Mouse (Mus musculus) frontal cortex, postnatal 10 days (tissue): ENCODE data around the gene Dnah14.

Experiments used
- DNase-seq, 2 experiments: peaks; one replicate each; pipeline ENCODE4 v3.0.0; 2022; ENCODE audit warnings: low spot score in 2 of 2, mixed read lengths in 1 of 2

Gene Dnah14

DNA sequence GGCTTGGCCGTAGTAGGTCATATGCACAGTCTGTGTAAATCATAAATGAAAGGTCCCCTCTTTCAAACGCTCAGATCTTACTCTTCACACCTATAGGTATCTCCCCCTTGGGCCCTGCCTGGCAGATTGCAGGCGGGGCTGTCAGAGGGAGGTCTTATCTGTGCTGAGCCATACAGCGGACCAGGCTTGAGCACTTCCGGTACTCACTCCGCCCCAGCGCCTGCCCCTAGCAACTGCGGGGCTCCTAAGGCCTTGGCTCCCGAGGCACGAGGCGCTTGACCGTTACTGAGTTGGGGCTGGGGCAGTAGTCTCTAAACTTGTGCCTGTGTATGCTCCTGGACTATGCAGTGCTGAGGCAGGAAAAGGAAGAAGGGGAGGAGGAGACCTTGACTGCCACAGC is at the start of gene Dnah14:
TSS of gene Dnah14 (plus strand) at position 238 of the 400 bp plus-strand sequence.
- DNase-seq = no peak

DNA sequence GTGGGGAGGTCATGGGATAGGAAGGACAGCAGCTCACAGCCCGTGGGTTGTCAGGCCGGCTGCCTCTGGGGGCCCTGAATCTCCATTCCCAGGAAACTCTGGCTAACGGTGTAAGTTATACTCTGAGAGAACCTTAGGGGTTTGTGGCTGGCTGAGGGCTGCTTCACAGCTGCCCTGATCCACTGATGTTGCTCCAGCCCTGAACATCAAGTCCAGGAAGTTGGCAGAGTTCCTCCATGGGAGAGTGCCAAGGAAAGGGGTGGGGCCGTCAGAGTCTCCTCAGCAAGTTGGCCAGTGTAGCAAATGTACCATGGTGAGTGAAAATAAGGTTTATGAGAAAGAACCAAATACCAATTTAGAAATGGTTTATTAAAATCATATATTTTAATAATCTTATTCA is 47.0 kb upstream of the Dnah14 start:
- DNase-seq = peak; percentile 49 to 52

DNA sequence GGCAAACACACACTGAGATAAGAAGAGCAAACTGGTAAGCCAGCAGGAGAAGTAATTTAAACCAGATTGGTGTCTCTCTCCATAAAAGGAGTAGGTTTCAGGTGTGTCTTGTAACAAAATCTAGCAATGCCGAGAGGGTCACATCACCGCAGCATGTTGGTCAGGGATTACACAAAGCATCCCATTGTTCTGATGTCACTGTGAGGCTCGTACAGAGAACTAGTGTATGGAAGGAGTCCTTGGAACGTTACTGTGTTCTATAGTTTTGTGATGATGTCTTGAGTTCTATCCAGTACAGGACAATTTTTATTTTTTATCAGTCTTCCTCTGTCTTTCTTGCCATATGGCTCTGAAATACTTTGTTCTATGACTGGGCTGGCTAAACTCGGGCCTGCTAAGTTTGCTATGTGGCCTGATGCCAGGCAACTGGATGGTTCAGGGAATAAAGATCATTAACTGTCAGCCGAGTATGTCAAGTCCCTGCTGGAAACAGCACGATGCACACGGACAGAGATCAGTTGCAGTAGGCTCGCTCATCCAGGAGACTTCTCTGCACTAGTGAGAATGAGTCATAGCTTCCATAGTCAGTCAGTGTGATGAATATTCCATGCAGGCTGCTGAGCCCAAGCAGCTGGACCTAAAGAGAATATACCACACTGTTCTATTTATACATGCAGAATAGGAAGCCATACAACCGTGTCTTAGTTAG is 41.0 kb upstream of the Dnah14 start:
- no peak for DNase-seq

DNA sequence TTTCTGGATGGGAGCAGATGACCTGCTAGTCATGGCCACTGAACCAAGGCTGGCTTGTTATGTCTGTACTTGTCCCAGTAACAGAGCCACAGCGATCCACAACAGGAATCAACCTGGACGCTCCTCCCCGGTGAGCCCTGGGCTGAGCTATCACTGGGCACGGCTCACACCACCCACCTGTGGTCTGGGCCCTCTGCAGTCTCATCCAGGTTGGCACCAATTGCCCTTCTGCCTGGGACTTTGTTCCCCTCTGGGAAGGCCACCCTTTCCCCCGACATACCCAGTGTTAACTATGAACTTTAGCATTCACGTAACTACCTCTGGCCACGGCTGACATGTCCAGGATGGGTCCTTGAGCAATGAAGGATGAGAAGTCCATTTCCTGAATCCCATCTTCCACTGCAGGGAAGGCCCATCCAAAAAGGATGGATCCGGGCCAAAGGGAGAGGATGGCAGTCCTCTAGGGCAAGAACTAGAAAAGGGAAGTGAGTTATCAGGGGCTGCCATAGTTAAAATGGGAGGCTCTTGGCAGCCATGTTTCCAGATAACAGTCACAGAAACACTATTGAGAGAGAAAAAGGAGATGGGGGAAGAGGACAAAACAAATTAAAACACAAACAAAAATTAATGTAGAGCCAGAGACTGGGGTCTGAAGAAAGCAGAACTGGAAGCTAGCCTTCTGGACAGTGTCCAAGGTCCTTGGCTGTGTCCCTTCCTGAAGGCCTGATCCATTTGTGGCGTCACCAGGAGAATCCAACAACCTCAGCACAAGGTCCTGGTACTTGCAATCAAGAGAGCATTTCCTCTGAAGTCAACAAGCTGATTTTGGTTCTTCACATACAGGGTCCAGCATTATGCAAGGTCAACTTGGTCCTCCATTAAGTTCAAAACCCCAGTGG is 38.5 kb upstream of the Dnah14 start:
- DNase-seq = no peak

DNA sequence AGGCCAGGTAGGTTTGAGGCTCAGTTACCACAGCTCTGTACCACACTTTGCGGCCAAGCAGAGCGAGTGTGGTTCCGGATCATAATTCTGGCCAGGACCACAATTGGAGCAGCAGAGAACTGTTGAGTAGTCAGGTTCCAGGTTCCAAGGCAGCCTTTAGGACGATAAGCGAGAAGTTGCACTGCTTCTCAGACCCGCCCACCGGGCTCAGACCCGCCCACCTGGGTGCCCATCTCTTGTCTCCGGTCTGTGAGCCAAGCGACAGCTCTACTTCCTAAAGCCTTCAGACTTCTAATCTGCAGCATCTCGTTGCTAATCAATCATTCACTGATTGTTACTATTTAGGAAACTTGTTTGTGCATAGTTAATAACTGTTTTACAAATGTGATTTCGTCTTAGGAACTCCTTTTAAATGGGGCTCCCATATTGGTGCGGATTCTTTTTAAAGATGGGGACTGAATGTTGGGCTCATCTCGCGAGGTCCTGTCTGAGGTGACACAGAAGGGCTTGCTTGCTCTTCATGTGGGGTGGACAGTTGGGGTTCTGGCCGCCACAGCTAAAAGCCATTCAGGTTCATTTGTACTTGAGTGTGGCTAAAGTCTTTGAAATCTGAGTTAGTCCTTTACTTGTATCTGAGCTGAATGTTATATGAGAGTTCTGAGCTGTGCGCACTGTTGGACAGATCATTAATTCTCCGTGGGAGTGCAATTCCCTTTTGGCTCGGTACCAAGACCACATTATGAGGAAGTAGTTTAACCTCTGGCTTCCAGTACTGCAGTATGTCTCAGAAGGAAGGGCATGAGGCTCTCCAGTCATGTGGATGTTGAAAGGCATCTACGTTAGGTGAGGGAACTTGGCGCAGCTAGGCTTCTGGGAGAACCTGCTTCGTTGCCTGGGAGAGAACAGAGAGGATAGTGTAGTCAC is 36.3 kb upstream of the Dnah14 start:
- DNase-seq = no peak

DNA sequence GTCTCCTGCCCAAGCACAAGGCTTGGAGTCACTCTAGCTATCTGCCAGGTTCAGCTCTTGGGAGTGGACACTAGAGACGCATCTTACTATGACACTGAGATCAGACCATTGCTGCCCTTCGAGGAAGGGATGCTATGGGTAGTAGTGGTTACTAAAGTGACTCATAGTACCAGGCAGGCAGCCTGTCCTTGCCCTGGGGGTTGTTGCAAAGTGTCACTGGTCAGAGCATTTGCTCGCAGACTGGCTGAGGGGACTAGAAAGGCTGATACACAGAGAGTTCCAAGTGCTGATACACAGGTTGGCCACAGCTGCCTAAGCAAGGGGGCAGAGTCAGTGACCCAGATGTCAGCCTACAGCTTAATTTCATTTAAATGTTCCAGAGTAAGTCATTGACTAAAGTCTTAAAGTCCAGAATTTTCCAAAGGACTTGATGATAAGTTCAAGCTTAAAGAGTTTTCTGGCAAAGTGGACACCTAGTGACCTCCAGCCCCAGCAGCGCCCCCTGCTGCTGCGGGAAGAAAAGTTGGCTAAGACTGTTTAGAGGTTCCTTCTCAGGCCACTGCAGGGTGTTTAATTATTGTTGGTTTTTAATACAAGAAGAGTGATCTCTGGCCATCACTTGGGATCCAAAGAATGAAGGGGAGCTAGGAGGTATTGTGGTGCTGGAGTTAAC is 32.5 kb upstream of the Dnah14 start:
- no peak for DNase-seq

DNA sequence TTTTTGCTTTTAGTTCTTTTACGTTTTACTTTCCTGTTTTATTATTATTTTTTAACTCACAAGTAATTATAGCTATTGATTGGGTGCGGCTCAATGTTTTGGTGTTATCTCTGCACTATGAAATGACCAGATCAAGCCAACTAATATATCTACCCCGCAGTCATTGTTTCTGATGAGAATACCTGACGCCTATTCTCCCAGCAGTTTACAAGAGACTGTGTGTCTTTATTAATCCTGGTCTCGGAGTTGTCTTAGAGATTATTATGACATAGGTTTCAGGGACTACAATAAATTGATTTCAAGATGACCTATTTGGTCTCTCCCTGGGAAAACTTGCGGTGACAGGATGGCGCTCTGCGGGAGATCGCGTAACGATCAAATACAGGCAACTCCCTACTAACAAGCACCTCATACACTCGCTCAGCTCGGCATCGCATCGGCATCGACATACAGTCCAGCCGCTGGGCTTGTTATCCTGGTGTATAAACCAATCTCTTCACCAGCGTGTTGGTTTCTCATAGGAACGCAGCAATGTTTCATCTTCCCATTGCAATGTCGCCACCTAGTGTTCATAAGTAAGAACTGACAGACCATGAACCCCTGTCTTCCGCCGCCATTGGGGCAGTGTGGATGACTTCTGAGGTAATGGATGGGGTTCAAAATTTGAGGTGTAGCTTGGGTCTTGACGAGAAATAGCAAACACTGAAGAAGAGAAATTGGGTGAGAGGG is 31.2 kb upstream of the Dnah14 start:
- DNase-seq = peak; percentile 44 to 63

DNA sequence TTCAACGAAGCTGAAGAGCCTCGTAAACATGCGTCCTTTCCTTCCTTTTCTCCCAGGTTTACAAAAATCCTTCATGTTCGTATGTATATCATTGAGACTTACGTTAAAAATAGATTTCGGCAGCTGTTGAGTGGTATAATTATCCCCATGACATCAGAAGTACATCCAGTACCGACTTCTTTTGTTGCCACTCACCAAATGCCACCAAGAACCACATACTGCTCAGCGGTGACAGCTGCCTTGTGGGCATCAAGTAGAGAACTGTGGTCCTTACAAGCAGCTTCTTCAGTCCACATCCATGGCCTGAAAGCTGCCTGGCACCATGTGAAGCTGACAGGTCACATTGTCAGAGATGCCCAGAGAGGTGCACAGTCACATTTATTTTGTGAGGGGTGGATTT is 26.4 kb upstream of the Dnah14 start:
- no peak for DNase-seq

DNA sequence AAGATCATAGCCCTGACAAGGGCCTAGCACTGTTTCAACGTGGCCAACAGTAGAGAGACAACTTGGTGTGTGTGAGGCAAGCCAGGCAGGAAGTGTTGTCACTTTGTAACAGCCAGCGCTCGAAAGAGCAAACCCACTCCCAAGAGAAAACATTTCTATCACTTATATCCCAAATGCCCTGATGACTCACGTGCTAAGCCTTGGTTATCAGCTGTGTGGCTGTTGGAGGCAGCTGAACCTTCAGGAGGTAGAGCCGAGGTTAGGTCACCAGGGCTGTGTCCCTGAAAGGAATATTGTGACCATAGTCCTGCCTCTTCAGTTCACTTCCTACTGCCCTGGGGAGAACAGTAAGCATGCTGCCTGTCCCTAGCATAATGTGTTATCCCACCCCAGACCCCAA is 25.5 kb upstream of the Dnah14 start:
- no peak for DNase-seq

DNA sequence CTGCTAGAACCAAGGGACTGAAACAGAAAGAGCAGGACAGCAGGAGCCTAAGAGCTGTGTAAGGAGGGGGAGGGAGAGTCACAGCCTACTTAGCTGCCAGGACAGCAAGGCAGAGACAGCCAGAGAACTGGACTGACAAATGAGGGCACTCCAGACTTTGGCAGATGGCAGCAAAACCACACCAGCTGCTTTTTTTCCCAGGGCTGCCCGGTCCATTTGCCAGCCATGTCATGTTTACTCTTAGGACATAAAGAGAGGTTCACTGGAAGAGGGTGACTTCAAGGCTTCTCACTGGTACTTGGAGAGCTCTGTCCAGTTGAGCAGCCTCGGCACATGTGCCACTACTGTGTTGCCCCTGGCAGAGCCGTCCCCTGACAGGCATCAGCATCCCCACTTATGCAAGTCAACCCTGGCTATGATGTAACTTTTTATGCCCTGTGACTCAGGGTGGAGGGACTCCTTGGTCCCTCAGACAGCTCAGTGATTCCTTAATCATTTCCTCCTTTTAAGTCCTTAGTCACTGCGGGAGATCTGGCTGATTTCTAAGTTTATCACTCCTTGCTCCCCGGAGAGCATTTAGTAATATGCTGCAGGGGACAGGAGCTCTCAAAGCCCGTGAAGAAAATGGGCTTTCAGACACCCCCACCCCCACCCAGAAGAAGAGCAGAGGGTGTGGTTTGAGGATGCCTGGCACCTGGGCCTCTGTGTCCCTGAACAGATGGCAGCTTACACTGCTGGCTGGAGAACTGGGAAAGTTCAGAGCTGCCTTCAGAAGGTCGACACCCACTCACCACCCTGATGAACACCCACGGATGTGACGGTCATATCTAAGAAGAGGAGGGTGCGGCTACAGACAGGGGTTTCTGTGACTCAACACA is 23.6 kb upstream of the Dnah14 start:
- no peak for DNase-seq

DNA sequence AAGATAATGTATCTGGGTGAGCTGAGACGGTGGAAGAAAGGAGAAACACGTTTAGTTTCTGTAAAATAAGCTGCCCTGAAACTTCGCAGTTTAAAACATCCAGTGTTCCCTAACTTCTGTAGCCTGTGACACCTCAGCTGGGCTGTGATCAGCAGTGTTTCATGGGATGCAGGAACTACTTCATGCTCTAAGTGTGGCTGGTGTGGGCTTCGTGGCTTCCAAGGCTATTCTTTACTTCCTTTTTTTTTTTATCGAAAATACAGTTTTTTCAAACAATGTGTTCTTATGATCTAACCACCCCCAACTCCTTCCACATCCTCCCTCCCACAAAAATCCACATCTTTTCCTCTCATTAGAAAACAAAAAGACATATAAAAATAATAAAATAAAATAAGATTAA is 20.9 kb upstream of the Dnah14 start:
- DNase-seq = no peak

DNA sequence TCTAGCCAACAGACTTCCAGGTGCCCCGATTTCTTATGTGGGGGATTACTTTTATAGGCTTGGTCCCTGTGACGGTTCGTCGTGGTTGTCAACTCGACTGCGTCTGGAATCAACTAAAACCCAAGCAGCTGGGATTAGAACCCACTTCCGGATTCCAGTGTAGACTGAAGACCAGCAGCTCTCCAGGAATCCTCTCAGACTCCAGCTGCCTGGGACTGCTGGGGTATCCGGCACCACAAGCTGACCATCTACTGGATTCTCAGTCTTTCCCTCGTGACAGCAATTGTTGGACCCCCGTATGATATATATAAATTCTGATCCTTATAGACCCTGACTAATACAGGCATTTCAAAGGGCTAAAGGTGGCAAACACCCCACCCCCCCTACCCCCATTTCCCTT is 16.7 kb upstream of the Dnah14 start:
- no peak for DNase-seq

DNA sequence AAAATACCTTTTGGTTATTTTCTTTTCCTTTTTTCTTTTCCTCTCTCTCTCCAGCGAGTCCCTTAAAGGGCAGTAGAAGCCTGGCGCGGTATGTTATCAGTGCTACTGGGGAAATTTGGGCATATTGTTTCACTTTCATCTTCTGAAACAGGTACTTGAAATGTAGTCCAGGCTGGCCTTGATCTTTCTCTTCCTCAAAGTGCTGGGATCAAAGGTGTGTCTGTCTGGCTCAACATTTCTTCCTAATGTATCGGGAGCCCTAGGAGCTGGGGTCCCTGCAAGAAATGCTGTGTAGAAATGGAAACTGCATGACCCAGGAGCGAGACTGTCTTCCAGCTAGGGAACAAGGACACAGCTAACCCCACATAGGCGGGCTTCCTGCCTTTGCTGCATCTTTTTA is 16.0 kb upstream of the Dnah14 start:
- DNase-seq = no peak

DNA sequence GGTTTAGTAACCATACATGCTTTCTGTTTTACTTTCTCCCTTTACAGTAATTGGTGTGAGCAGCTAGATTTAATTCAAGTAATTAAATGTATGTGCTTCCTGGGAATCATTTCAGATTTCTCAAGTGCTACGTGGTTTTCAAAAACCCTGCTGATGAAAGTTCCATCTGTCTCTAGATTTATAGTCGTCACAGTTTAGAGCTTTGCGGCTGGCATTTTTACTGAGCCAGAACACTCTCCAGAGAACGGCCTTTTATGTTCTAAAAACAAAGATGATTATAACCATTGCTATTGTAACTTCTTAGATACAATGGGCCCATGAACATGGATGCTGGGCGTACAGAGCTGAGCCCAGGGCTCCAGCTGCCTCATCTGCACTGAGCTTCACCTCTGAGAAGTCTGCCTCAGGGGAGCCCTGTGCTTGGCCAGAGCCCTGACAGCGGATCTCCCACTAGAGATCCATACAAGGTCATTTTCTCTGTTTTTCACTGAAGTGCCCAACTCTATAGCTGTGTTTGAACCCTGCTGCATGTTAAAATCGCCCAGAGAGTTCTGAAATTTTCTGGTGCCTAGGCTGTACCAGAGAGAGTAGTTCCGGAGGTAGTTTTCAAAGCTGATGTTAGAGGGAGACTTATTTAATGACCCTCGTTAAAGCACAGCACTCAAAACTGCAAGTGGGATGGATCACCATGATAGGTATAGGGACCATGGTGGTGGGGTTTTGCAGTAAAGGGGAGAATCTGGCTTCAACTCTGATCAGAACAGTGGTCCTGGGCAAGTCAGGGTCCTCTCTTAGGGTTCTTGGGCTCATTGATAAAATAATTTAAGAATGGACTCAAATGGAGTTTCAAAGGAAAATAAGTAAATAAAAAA is 15.2 kb upstream of the Dnah14 start:
- no peak for DNase-seq

DNA sequence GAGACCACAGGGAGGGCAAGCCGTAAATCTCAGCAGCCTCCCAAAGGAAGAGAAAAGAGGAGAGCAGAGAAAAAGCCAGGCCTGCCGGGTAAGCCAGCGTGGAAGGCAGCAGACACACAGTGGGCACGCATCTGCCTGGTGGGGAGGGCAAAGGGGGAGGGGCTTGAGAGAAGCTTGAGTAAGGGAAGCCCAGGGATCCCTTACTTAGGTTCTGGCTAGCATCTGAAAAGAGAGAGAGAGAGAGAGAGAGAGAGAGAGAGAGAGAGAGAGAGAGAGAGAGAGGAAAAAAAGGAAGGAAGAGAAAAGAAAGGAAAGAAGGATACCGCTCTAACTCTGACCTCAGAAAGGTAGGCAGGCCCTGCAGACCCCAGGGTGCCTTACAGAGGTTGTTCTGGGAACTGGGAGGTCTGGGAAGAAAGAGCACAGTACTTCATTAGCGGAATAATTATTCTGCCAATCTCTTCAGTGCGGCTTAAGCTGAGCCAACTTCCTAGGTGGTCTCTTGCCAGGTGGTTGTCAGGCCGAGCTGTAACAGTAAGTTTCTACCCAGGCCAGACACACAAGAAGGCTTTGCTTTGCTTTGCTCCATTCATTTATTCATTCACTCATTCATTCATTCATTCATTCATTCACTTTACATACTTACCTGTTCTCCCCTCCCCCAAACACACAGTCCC is 14.5 kb upstream of the Dnah14 start:
- no peak for DNase-seq

DNA sequence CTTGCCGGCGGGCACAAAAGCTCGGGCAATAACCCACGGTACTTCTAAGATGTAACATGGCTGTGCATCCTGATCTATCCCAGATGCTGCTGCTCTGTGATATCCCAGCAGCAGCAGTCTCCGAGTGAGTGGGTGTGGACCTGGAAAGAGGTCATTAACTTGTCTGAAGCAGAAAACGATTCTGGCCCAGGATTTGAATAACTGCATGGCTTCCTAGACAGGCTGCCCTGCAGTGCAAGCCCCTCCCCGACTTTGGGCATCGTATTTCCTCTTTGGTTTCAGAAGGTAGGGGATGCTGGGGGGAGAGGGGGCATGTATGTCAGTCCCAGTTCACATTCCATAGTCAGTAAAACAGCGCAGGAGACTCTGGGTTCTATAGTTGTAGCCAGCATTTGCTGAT is 6.9 kb upstream of the Dnah14 start:
- no peak for DNase-seq

DNA sequence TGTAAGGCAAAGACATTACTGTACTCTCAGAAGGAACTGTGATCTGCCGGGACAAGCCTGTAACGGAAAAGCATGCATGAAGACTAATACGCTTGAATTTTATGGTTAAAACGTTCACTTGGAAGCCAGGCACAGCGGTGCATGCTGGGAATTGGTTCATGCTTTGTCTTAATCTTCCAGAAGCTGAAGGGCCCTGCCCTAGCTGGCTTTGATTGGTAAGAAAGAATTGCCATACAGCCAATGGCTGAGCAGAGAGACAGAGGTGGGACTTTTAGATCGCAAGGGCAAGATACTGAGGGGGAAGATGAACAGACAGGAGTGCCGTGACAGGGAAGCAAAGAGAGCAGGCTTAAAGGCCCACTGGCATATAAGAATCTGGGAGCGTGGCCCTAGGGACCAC is 6.8 kb downstream of the Dnah14 start:
- DNase-seq = no peak

DNA sequence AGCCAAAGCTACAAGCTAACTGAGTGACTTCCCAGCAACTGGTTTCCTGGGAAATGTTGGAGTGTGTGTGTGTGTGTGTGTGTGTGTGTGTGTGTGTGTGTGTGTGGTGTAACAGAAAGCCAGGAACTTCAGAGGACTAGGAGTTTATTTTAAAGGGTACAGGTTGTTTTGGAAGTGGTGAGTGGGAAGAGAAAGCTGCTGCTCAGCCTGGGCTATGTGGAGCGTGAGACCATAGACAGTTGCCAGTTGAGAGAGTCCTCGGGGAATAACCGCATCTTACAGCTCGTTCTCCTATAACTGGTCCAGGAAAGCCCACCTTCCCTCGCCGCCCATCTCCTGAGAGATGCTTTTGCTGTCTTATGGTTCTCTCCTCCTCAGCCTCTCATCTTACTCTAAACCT is 12.8 kb downstream of the Dnah14 start:
- no peak for DNase-seq
